Mouse (Mus musculus) stomach, embryonic 16.5 days (tissue): ENCODE measurements around the gene Jsrp1. TPM values are rescaled to one million over a fixed set of nuclear protein-coding genes. Genes with fewer than 3 reads are reported as not detected.
"Not testable (repeated sequence)": the region's sequence is repeated elsewhere in the genome, so short reads cannot be mapped to it uniquely, and the experiment has no call there.

Experiments used
- ATAC-seq: fragments of 200-750 bp; cut with Nextera tagmentation; 2 replicates; pipeline ENCODE4 v1.8.0; 2017; ENCODE audit warnings: moderate number of reproducible peaks, moderate TSS enrichment; ENCODE audit not compliant: insufficient read depth, low FRiP score
- H3K27ac ChIP-seq: fragments of 300-500 bp; sonication (generic); 2 replicates; pipeline ENCODE4 v1.5.1; 2014; ENCODE audit warnings: low read length
- H3K27me3 ChIP-seq: fragments of 300-500 bp; sonication (generic); 2 replicates; pipeline ENCODE4 v1.6.1; 2014; ENCODE audit warnings: low read length, control low read depth, mixed read lengths; ENCODE audit not compliant: control insufficient read depth, insufficient read depth
- H3K36me3 ChIP-seq: fragments of 300-500 bp; sonication (generic); 2 replicates; pipeline ENCODE4 v1.6.1; 2014; ENCODE audit warnings: low read length; ENCODE audit not compliant: control insufficient read depth, insufficient read depth
- H3K4me1 ChIP-seq: fragments of 300-500 bp; sonication (generic); 2 replicates; pipeline ENCODE4 v1.6.1; 2014; ENCODE audit warnings: low read length, control low read depth, mixed read lengths; ENCODE audit not compliant: control insufficient read depth, insufficient read depth
- H3K4me2 ChIP-seq: fragments of 300-500 bp; sonication (generic); 2 replicates; pipeline ENCODE4 v1.6.1; 2014; ENCODE audit warnings: low read depth, low read length, mixed read lengths
- H3K4me3 ChIP-seq: fragments of 300-500 bp; sonication (generic); replicated peaks from 2 replicates; pipeline ENCODE4 v1.5.1; 2014; ENCODE audit warnings: mild to moderate bottlenecking, low read length
- H3K9ac ChIP-seq: fragments of 300-500 bp; sonication (generic); 2 replicates; pipeline ENCODE4 v1.6.1; 2014; ENCODE audit warnings: low read length
- H3K9me3 ChIP-seq: fragments of 300-500 bp; sonication (generic); replicated peaks from 2 replicates; pipeline ENCODE4 v1.6.1; 2016; ENCODE audit warnings: low read length, control low read depth; ENCODE audit not compliant: control insufficient read depth
- WGBS: fragments of 180-500 bp; shearing (Covaris S2); extraction: QIAGEN DNeasy Blood & Tissue Kit; methylation state at CpG from one replicate; pipeline ENCODE4 v1.1.7; 2014; 5-methylcytosine and 5-hydroxymethylcytosine counted together
- polyA plus RNA-seq: library from polyadenylated mRNA; unstranded; fragments of >200 nt; fragmentation: Nextera tagmentation; extraction: Ambion mirVana; gene quantifications from 2 replicates; pipeline ENCODE4 v1.2.1, GENCODE M21; 2015

The Jsrp1 gene
- polyA plus RNA-seq, 1 experiment from 2014 or later = 8.4 TPM

DNA sequence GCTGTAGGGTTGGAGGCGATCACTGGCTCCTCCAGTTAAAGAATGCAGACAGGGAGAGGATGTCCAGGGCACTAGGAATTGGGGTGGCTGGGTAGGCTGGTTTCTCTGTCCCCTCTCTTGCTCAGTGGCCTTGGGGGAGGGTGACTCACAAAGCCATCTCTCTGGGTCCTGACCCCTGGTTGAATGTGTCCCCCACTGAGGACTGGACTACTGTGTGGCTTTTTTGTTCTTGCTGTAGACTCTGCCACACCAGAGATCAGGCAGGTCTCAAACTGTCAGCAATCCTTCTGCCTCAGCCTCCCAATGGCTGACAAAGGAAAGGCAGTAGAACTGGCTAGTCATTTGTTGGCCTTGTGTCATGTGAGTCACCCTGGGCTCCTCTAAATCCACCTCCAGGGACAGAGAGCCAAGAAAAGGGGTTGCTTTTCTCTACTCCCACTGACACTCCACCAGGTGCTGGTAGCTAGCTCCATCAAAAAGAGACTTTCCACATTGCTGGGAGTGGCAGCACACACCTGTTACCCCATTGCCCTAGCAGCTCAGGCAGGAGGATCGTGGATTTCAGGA, 25.1 kb upstream of the Jsrp1 start:
- ATAC-seq = no peak
- no peak overlapping the region for H3K4me2 ChIP-seq
- no peak overlapping the region for H3K4me3 ChIP-seq
- H3K27ac ChIP-seq = no peak overlapping the region
- H3K36me3 ChIP-seq = no peaks in the 10 kb centered on the region
- no peak overlapping the region for H3K9ac ChIP-seq
- 55% methylated on average over 2 of the region's 2 CpGs for WGBS
- peaks cover 58% of the 10 kb centered on the region for H3K27me3 ChIP-seq
- no peaks in the 10 kb centered on the region for H3K4me1 ChIP-seq
- H3K9me3 ChIP-seq = no peaks in the 10 kb centered on the region; the same call in 1 of the 2 replicates

DNA sequence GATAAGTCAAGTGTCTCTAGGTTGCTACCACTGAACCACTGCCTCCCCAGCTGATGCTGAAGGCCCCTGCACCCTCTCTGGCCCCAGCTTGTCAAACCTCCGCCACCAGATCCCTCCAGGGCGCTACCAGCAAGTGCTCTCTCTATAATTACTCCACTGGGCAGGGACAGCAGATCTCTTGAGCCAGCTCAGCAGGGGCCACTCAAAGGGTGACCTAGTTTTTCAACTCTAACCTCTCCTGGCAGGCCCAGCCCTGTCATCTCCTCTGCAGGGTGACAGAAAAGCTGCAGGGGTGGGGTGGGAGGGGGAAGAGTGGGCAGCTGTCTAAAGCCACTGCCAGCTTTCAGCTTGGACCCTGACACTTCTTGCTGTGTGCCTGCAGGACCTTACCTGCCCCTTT, 24.5 kb upstream of the Jsrp1 start:
- no peak overlapping the region for H3K9ac ChIP-seq
- no peak overlapping the region for H3K4me3 ChIP-seq
- no peak for ATAC-seq
- no peak overlapping the region for H3K27ac ChIP-seq
- 31% methylated on average over 2 of the region's 2 CpGs for WGBS
- H3K27me3 ChIP-seq = peaks cover 56% of the 10 kb centered on the region
- no peak overlapping the region for H3K4me2 ChIP-seq
- no peaks in the 10 kb centered on the region; the same call in 1 of the 2 replicates for H3K9me3 ChIP-seq
- H3K4me1 ChIP-seq = no peaks in the 10 kb centered on the region
- no peaks in the 10 kb centered on the region for H3K36me3 ChIP-seq

DNA sequence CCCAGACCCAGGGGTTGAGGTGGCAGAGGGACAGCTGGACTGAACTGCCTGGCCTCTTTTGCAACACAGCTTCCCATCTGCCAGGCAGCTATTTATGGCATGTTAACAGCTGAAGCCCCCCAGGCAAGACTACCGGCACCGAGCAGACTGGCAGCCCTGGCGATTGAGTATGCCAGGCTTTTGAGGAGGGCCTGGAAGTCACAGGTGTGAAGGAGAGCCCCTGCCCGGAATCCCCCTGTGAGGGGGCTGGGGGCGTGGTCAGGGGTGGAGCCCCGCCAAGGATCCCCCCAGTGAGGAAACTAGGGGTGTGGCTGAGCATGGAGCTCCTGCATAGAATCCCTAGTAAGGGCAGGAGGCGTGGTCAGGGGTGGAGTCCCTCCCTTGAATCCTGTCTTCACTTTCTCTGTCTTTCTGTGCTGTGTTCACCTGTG, 23.7 kb upstream of the Jsrp1 start:
- Histone ChIP-seq H3K4me3 (no peak overlapping the region), H3K9me3 (no peaks in the 10 kb centered on the region; the same call in 1 of the 2 replicates), H3K27ac (no peak overlapping the region), H3K9ac (no peak overlapping the region), H3K36me3 (no peaks in the 10 kb centered on the region), H3K27me3 (peaks cover 47% of the 10 kb centered on the region), H3K4me2 (no peak overlapping the region), H3K4me1 (no peaks in the 10 kb centered on the region)
- no peak for ATAC-seq
- 52% methylated on average over 7 of the region's 7 CpGs for WGBS

DNA sequence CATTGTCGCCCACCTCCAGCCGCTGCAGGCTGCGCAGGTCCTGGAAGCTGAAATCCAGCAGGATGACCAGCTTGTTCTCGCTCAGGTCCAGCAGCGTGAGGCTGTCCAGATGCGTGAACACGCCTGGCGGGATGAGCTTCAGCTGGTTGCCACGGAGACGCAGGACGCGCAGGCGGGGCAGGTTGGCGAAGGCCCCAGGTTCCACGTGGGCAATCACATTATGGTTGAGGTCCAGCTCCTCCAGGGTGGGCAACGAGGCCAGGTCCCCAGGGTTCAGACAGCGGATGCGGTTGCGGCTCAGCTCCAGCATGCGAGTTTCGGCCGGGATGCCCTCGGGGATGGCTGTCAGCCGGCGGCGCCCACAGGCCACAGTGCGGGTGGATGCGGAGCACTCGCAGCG, 22.3 kb upstream of the Jsrp1 start:
- Histone ChIP-seq H3K4me2 (no peak overlapping the region), H3K36me3 (0 out of 2 replicates have a peak, but pooled peaks cover under 1% of the 10 kb centered on the region), H3K27ac (no peak overlapping the region), H3K4me3 (no peak overlapping the region), H3K4me1 (peaks cover 7% of the 10 kb centered on the region), H3K27me3 (peaks cover 44% of the 10 kb centered on the region), H3K9me3 (no peaks in the 10 kb centered on the region; the same call in 1 of the 2 replicates), H3K9ac (no peak overlapping the region)
- 46% methylated on average over 30 of the region's 30 CpGs for WGBS
- no peak for ATAC-seq

DNA sequence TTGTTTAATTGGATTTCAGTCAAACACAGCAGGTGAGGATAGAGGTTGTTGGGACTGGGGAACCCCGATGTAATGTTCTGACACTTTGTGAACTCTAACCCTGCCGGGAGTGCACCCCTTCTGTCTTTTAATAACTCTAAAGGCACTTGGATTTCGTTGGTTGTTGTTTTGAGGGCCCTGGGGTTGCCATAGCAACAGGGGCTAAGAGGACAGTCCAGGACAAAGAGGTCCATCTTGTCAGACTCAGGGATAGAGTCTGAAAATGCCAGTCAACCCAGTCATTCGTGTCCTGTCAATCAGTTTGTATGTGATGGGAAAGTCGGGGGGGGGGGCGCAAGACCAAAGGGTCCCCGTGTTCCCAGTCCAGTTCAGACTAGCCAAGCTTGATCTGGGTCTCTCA, 19.5 kb upstream of the Jsrp1 start:
- Histone ChIP-seq H3K36me3 (peaks cover 11% of the 10 kb centered on the region; the same call in 1 of the 2 replicates), H3K9ac (no peak overlapping the region), H3K4me1 (peaks cover 20% of the 10 kb centered on the region), H3K27ac (no peak overlapping the region), H3K4me2 (no peak overlapping the region), H3K9me3 (no peaks in the 10 kb centered on the region; the same call in 1 of the 2 replicates), H3K27me3 (peaks cover 44% of the 10 kb centered on the region), H3K4me3 (no peak overlapping the region)
- no peak for ATAC-seq
- WGBS = 70% methylated on average over 7 of the region's 7 CpGs

DNA sequence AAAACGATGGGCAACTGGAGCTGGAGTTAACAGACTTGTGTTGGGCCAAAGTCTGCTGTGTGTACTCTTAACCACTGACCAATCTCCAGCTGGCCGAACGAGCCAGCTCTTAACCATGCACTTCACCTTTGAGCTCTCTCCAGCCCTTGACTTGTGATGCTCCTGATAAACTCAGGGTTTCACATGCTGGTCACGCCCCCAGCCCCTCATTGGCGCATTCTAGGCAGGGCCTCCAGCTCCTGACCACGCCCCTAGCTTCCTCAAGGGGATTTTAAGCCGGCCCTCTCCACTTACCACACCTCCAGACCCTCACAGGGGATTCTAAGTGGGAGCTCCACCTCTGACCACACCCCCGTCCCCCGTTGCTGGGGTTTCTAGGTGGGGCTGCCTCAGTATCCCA, 17.8 kb upstream of the Jsrp1 start:
- Histone ChIP-seq H3K9ac (no peak overlapping the region), H3K9me3 (no peaks in the 10 kb centered on the region; the same call in 1 of the 2 replicates), H3K4me3 (no peak overlapping the region), H3K27ac (no peak overlapping the region), H3K36me3 (peaks cover 11% of the 10 kb centered on the region; the same call in 1 of the 2 replicates), H3K4me2 (no peak overlapping the region), H3K4me1 (peaks cover 22% of the 10 kb centered on the region), H3K27me3 (peaks cover 31% of the 10 kb centered on the region)
- WGBS = 4% methylated on average over 9 of the region's 9 CpGs
- no peak for ATAC-seq

DNA sequence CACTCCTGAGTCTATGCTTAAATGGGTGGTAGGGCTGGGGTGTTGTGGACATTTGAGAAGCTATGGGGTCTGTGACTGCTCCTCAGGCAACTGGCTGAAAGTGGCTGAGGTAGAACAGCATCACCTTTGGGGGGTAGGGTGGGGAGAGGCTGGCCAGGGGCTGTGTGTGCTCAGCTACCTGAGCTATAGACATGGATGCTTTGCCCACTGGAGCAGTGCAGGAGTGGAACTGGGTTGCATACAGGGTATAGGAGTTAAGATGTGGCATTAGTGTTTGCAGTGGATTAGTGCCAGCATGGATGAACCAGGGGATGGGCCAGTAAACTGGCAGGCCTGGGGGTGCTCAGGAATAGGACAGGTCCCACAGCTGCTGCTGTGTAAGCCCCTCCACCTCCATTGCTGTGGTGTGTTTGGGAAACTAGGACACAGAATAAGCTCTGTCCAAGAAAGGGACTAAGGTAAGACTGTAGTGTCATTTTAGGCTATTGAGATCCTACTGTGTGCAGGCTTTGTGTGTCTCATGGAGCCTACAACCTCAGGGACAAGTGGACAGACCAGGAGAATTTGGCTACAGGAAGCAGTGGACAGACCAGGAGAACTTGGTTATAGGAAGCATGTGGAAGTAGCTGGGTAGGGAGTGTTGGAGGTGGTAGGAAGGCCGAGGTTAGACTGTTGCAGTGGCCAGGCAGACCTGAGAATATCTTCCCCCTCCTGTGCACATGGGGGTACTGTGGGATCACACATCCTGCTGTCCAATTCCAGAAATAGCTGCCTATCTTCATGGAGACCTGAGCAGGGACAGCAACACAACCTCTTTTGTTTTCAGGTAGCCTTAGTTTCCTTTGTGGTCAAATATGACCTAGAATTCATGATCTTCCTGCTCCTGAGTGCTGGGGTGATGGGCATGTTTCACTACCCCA, 16.3 kb upstream of the Jsrp1 start:
- Histone ChIP-seq H3K4me2 (no peak overlapping the region), H3K9ac (no peak overlapping the region), H3K4me1 (peaks cover 26% of the 10 kb centered on the region), H3K27me3 (peaks cover 16% of the 10 kb centered on the region), H3K4me3 (no peak overlapping the region), H3K9me3 (no peaks in the 10 kb centered on the region; the same call in 1 of the 2 replicates), H3K36me3 (peaks cover 11% of the 10 kb centered on the region; the same call in 1 of the 2 replicates), H3K27ac (no peak overlapping the region)
- 61% methylated on average over 1 of the region's 1 CpGs for WGBS
- no peak for ATAC-seq

DNA sequence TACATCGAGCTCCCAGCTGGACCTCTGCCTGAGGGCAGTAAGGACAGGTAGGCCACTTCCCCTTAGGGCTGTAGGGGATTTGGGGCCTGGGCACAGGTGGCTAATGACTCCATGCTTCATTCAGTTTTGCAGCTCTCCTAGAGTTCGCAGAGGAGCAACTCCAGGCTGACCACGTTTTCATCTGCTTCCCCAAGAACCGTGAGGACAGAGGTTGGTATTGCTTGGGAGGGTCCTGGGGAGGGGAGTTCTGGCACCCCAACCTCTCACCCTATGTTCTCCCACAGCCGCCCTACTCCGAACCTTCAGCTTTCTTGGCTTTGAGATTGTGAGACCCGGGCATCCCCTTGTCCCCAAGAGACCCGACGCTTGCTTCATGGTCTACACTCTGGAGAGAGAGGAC, 15.3 kb upstream of the Jsrp1 start:
- H3K27ac ChIP-seq, H3K9ac ChIP-seq, H3K4me3 ChIP-seq, H3K9me3 ChIP-seq, H3K27me3 ChIP-seq, ATAC-seq: not testable (repeated sequence)
- H3K4me1 ChIP-seq = peaks cover 26% of the 10 kb centered on the region
- peaks cover 11% of the 10 kb centered on the region; the same call in 1 of the 2 replicates for H3K36me3 ChIP-seq
- WGBS = 76% methylated on average over 7 of the region's 9 CpGs
- H3K4me2 ChIP-seq = peak overlapping the region; percentile 85; the same call in 1 of the 2 replicates

DNA sequence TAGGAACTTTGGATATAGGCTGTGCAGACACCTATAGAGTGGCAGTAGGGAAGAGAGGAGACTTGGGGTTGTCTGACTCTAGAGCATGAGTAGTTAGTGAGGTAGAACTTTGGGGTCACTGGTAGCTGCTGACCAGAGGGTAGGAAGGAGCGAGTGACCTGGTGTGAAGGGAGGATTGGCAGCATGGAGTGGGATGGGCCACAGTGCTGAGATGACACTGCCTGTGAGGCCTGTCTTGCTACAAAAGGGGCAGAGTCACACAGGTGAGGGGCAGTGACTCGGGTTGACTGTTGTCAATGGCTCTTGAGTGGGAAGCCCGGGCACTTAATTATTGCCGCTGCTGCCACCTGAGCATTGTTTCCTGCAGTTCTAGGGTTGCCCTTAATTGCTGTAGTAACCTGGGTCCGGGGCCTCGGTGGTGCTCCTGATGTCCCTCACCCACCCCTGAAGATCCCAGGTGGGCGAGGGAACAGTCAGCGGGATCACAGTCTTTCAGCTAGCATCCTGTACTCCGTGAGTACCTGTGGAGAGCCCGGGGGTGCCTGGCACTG, 14.6 kb upstream of the Jsrp1 start:
- WGBS = 61% methylated on average over 10 of the region's 10 CpGs
- Histone ChIP-seq H3K4me2 (peak overlapping the region; percentile 85), H3K9ac (peak overlapping the region; percentile 93), H3K4me3 (peak overlapping the region; percentile 70), H3K4me1 (peaks cover 26% of the 10 kb centered on the region), H3K27ac (no peak overlapping the region), H3K36me3 (peaks cover 11% of the 10 kb centered on the region; the same call in 1 of the 2 replicates), H3K9me3 (no peaks in the 10 kb centered on the region), H3K27me3 (no peaks in the 10 kb centered on the region)
- no peak for ATAC-seq
